ENCODE assay signal across 34 mouse cellular contexts in the genomic region with DNA sequence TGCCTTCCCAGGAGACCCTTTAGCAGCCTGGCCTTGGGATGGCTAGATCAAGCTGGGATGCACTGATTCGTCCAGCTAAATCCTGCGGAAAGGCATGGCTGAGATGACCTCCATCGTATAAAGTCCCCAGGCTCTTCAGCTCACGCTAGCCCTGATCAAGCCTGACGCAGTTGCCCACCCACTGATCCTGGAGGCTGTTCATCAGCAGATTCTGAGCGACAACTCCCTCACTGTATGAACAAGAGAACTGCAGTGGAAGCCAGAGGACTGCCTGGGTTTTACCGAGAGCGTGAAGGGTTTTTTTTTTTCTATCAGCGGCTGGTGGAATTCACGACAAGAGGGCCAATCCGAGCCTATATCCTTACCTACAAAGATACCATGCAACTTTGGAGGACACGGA. TPM values are rescaled to one million over a fixed set of nuclear protein-coding genes. Genes with fewer than 3 reads are reported as not detected.
A peak's percentile ranks its signal among the peaks of the same experiment; 100 is the strongest.
DNase-seq lines count a peak whose midpoint lies in the region; ATAC-seq and TF ChIP-seq lines count a peak whose summit lies in the region.
"Had no signal": no experiment of that assay in that cellular context is flagged by ENCODE, and none has a peak within 500 bp of the region (broad histone marks: within the 10 kb centered on the region; RNA-seq: fewer than 3 reads in every experiment).

No protein-coding gene starts in this region.

- no peaks in the 10 kb centered on the region for H3K9me3 ChIP-seq in hindbrain, postnatal 0 days (ENCODE audit: low read length)
- H3K9me3 ChIP-seq in hindbrain, embryonic 11.5 days (ENCODE audit: control insufficient read depth, low read length) = no peaks in the 10 kb centered on the region
- no peaks in the 10 kb centered on the region for H3K9me3 ChIP-seq in neural tube, embryonic 13.5 days
- H3K9me3 ChIP-seq: embryonic facial prominence, embryonic 10.5 days; embryonic facial prominence, embryonic 13.5 days; forebrain, embryonic 12.5 days; forebrain, embryonic 15.5 days; heart, embryonic 12.5 days; heart, embryonic 15.5 days; hindbrain, embryonic 10.5 days; hindbrain, embryonic 15.5 days had no signal

- no peak for TF ChIP-seq CTCF in hindbrain, postnatal 0 days (IDR thresholded peaks at IDR 0.05; ENCODE audit: low read depth)

- peak; percentile 29 for DNase-seq in hindbrain, postnatal 0 days (ENCODE audit: low spot score)
- DNase-seq in hindbrain, embryonic 11.5 days (ENCODE audit: low spot score) = no peak
- DNase-seq in neural tube, embryonic 10.5 days (ENCODE audit: extremely low spot score, low spot score) = no peak
- peak; percentile 50 for DNase-seq in R1 (ENCODE audit: low read depth, low spot score)
- DNase-seq in retina, postnatal 1 day = peak; percentile 33
- DNase-seq in ovary, postnatal 14 days (ENCODE audit: low spot score) = no peak
- no peak for DNase-seq in thymus, postnatal 25 days
- DNase-seq: adrenal gland, adult 8-10 months; adrenal gland, postnatal 25 days; cerebellum, adult 11-12 months; cerebellum, adult 8-10 months; cerebellum, postnatal 10 days; cerebellum, postnatal 36 days; embryo, embryonic 11 days; gastrocnemius, adult 2 months; gastrocnemius, postnatal 14 days; heart, adult 18-20 months; heart, postnatal 10 days; heart, postnatal 36 days had no signal

- no peak overlapping the region for H3K4me3 ChIP-seq in hindbrain, postnatal 0 days (ENCODE audit: low read length)
- no peak overlapping the region for H3K4me3 ChIP-seq in hindbrain, embryonic 11.5 days (ENCODE audit: low read depth, low read length)
- H3K4me3 ChIP-seq in neural tube, embryonic 13.5 days = no peak overlapping the region
- H3K4me3 ChIP-seq: embryonic facial prominence, embryonic 10.5 days; embryonic facial prominence, embryonic 13.5 days; erythroblast, embryonic 14.5 days; forebrain, embryonic 12.5 days; forebrain, embryonic 15.5 days; gastrocnemius, adult 2 months; heart, embryonic 12.5 days; heart, embryonic 15.5 days; hindbrain, embryonic 10.5 days; hindbrain, embryonic 15.5 days had no signal

- H3K4me1 ChIP-seq in hindbrain, postnatal 0 days (ENCODE audit: insufficient read depth, low read length) = 0 out of 2 replicates have a peak, but pooled peaks cover 6% of the 10 kb centered on the region
- H3K4me1 ChIP-seq in hindbrain, embryonic 11.5 days (replicated peaks; ENCODE audit: control insufficient read depth, insufficient read depth, low read length) = no peaks in the 10 kb centered on the region
- peaks cover 55% of the 10 kb centered on the region for H3K4me1 ChIP-seq in neural tube, embryonic 13.5 days (replicated peaks)
- H3K4me1 ChIP-seq: embryonic facial prominence, embryonic 13.5 days; heart, embryonic 15.5 days had no signal

- ATAC-seq in hindbrain, postnatal 0 days = no peak
- no peak for ATAC-seq in hindbrain, embryonic 11.5 days (ENCODE audit: low FRiP score)
- no peak for ATAC-seq in neural tube, embryonic 13.5 days (ENCODE audit: low read depth)
- ATAC-seq: activated CD4-positive, CD25-positive, alpha-beta regulatory T cell, adult 4 months; CD4-positive, CD25-positive, alpha-beta regulatory T cell, adult 4 months; forebrain, embryonic 15.5 days; inflammation-experienced regulatory T-cells, adult 6 months; Patski had no signal

- no peak overlapping the region for H3K9ac ChIP-seq in hindbrain, postnatal 0 days (replicated peaks; ENCODE audit: low read length)
- H3K9ac ChIP-seq in hindbrain, embryonic 11.5 days (ENCODE audit: low read depth, low read length) = no peak overlapping the region
- H3K9ac ChIP-seq in neural tube, embryonic 13.5 days = 0 out of 2 replicates have a peak overlapping the region, but pooled peaks have one; percentile 34
- H3K9ac ChIP-seq: embryonic facial prominence, embryonic 13.5 days; forebrain, embryonic 12.5 days; forebrain, embryonic 15.5 days; heart, embryonic 12.5 days; heart, embryonic 15.5 days; hindbrain, embryonic 15.5 days had no signal

- 0 out of 2 replicates have a peak overlapping the region, but pooled peaks have one; percentile 2 for H3K4me2 ChIP-seq in hindbrain, postnatal 0 days (ENCODE audit: low read depth, low read length)
- no peak overlapping the region for H3K4me2 ChIP-seq in hindbrain, embryonic 11.5 days (replicated peaks; ENCODE audit: low read depth, low read length)
- 0 out of 2 replicates have a peak overlapping the region, but pooled peaks have one; percentile 3 for H3K4me2 ChIP-seq in neural tube, embryonic 13.5 days
- H3K4me2 ChIP-seq: embryonic facial prominence, embryonic 13.5 days; forebrain, embryonic 12.5 days; forebrain, embryonic 15.5 days; heart, embryonic 12.5 days; heart, embryonic 15.5 days had no signal

- H3K27me3 ChIP-seq in hindbrain, postnatal 0 days (ENCODE audit: insufficient read depth, low read length) = no peaks in the 10 kb centered on the region
- no peaks in the 10 kb centered on the region for H3K27me3 ChIP-seq in hindbrain, embryonic 11.5 days (ENCODE audit: control insufficient read depth, insufficient read depth, low read length)
- H3K27me3 ChIP-seq in neural tube, embryonic 13.5 days = no peaks in the 10 kb centered on the region
- H3K27me3 ChIP-seq: forebrain, embryonic 12.5 days; forebrain, embryonic 15.5 days; hindbrain, embryonic 15.5 days; Patski had no signal

- no peak overlapping the region for H3K27ac ChIP-seq in hindbrain, postnatal 0 days
- H3K27ac ChIP-seq in hindbrain, embryonic 11.5 days (ENCODE audit: low read depth, low read length) = no peak overlapping the region
- no peak overlapping the region for H3K27ac ChIP-seq in neural tube, embryonic 13.5 days (replicated peaks)
- H3K27ac ChIP-seq: embryonic facial prominence, embryonic 10.5 days; embryonic facial prominence, embryonic 13.5 days; forebrain, embryonic 12.5 days; forebrain, embryonic 15.5 days; gastrocnemius, adult 2 months; heart, embryonic 15.5 days; hindbrain, embryonic 10.5 days; hindbrain, embryonic 15.5 days had no signal

- WGBS in hindbrain, postnatal 0 days = 66% methylated on average over 12 of the region's 12 CpGs
- WGBS in hindbrain, embryonic 11.5 days = 80% methylated on average over 12 of the region's 12 CpGs
- 82% methylated on average over 12 of the region's 12 CpGs for WGBS in neural tube, embryonic 13.5 days

- no peaks in the 10 kb centered on the region for H3K36me3 ChIP-seq in hindbrain, postnatal 0 days (ENCODE audit: insufficient read depth, low read length)
- H3K36me3 ChIP-seq in hindbrain, embryonic 11.5 days (ENCODE audit: control insufficient read depth, insufficient read depth, low read length) = no peaks in the 10 kb centered on the region
- peaks cover 15% of the 10 kb centered on the region; the same call in 1 of the 2 replicates for H3K36me3 ChIP-seq in neural tube, embryonic 13.5 days
- H3K36me3 ChIP-seq: embryonic facial prominence, embryonic 10.5 days; embryonic facial prominence, embryonic 13.5 days; forebrain, embryonic 15.5 days; G1E; heart, embryonic 12.5 days; heart, embryonic 15.5 days; hindbrain, embryonic 15.5 days had no signal

RNA-seq across cellular contexts. Expression of a gene that starts 35.3 kb away (rescaled TPM):
- total RNA-seq in hindbrain, postnatal 0 days (2014; rRNA removed) = 72.0 and 93.5 TPM in 2 replicates
- polyA plus RNA-seq in hindbrain, postnatal 0 days (2015; fragmentation: Nextera tagmentation; extraction: Ambion mirVana) = 97.0 and 100 TPM in 2 replicates
- 103 and 112 TPM in 2 replicates for polyA plus RNA-seq in hindbrain, embryonic 11.5 days (2014; fragmentation: Nextera tagmentation; extraction: Ambion mirVana)
- 150 and 162 TPM in 2 replicates for polyA plus RNA-seq in neural tube, embryonic 13.5 days (2015; fragmentation: Nextera tagmentation; extraction: Ambion mirVana)
- polyA plus RNA-seq: erythroblast, embryonic 14.5 days; G1E; Patski had no signal

Comparison
In these comparisons a context has a peak if more than half of its experiments do, and no peak if none do; other contexts are left out.
1. DNase-seq: peak in hindbrain, postnatal 0 days (single experiment), R1 (single experiment) and retina, postnatal 1 day (single experiment); none in hindbrain, embryonic 11.5 days (single experiment), neural tube, embryonic 10.5 days (single experiment), ovary, postnatal 14 days (single experiment) and thymus, postnatal 25 days (single experiment).